Mouse (Mus musculus): ENCODE data around the gene Sulf2.

Gene Sulf2

GRCm38 (mm10) chr2:166147930-166148651 lies 7.4 kb downstream of the Sulf2 start:
- DNase-seq: no peak

GRCm38 (mm10) chr2:166146446-166146845 lies 9.0 kb downstream of the Sulf2 start:
- no peak for DNase-seq

- no peak for DNase-seq
Measured at GRCm38 (mm10) chr2:166145031-166145430, 10.4 kb downstream of the Sulf2 start.

GRCm38 (mm10) chr2:166143871-166144270 lies 11.6 kb downstream of the Sulf2 start:
- no peak for DNase-seq

GRCm38 (mm10) chr2:166142561-166143112 lies 12.8 kb downstream of the Sulf2 start:
- peak; percentile 9 for DNase-seq

GRCm38 (mm10) chr2:166141910-166142309 lies 13.6 kb downstream of the Sulf2 start:
- no peak for DNase-seq

GRCm38 (mm10) chr2:166141039-166141438 lies 14.4 kb downstream of the Sulf2 start:
- no peak for DNase-seq

- DNase-seq: no peak
Measured at GRCm38 (mm10) chr2:166140427-166140826, 15.0 kb downstream of the Sulf2 start.

GRCm38 (mm10) chr2:166138308-166138707 lies 17.2 kb downstream of the Sulf2 start:
- DNase-seq: no peak

GRCm38 (mm10) chr2:166137467-166137866 lies 18.0 kb downstream of the Sulf2 start:
- DNase-seq: no peak

GRCm38 (mm10) chr2:166135711-166136485 lies 19.6 kb downstream of the Sulf2 start:
- DNase-seq: no peak

GRCm38 (mm10) chr2:166128756-166129155 lies 26.7 kb downstream of the Sulf2 start:
- DNase-seq: no peak

GRCm38 (mm10) chr2:166128032-166128431 lies 27.4 kb downstream of the Sulf2 start:
- no peak for DNase-seq

- no peak for DNase-seq
Measured at GRCm38 (mm10) chr2:166126343-166126742, 29.1 kb downstream of the Sulf2 start.

- DNase-seq: no peak
Measured at GRCm38 (mm10) chr2:166125492-166126252, 29.8 kb downstream of the Sulf2 start.

- no peak for DNase-seq
Measured at GRCm38 (mm10) chr2:166125033-166125432, 30.4 kb downstream of the Sulf2 start.

- no peak for DNase-seq
Measured at GRCm38 (mm10) chr2:166122781-166123180, 32.7 kb downstream of the Sulf2 start.

- no peak for DNase-seq
Measured at GRCm38 (mm10) chr2:166121681-166122355, 33.6 kb downstream of the Sulf2 start.

- no peak for DNase-seq
Measured at GRCm38 (mm10) chr2:166119992-166120391, 35.5 kb downstream of the Sulf2 start.

GRCm38 (mm10) chr2:166116704-166117103 lies 38.8 kb downstream of the Sulf2 start:
- no peak for DNase-seq

GRCm38 (mm10) chr2:166116278-166116608 lies 39.2 kb downstream of the Sulf2 start:
- DNase-seq: no peak

GRCm38 (mm10) chr2:166115571-166116277 lies 39.7 kb downstream of the Sulf2 start:
- no peak for DNase-seq

Measured in cerebellum, adult 11-12 months (tissue).